In genomic region chr19:47043608-47044007, GRCm38 (mm10) we compare ENCODE assay signal across 12 mouse cellular contexts. TPM values are rescaled to one million over a fixed set of nuclear protein-coding genes. Genes with fewer than 3 reads are reported as not detected.
DNase-seq lines count a peak whose midpoint lies in the region; ATAC-seq and TF ChIP-seq lines count a peak whose summit lies in the region.
"Had no signal": no experiment of that assay in that cellular context is flagged by ENCODE, and none has a peak within 500 bp of the region (broad histone marks: within the 10 kb centered on the region; RNA-seq: fewer than 3 reads in every experiment).

No protein-coding gene starts in this region.

- H3K4me2 ChIP-seq in embryonic facial prominence, embryonic 14.5 days (ENCODE audit: low read depth, low read length): no peak overlapping the region
- H3K4me2 ChIP-seq: embryonic facial prominence, embryonic 12.5 days; heart, embryonic 13.5 days had no signal

- no peak overlapping the region for H3K27ac ChIP-seq in kidney, adult 2 months (ENCODE audit: insufficient read depth, low read depth, low read length)
- H3K27ac ChIP-seq in embryonic facial prominence, embryonic 14.5 days (replicated peaks; ENCODE audit: low read depth, low read length): no peak overlapping the region
- H3K27ac ChIP-seq: embryonic facial prominence, embryonic 12.5 days; heart, embryonic 13.5 days had no signal

- no peak overlapping the region for H3K9ac ChIP-seq in embryonic facial prominence, embryonic 14.5 days (ENCODE audit: low read depth, low read length)
- H3K9ac ChIP-seq: embryonic facial prominence, embryonic 12.5 days; heart, embryonic 13.5 days had no signal

- H3K36me3 ChIP-seq in kidney, adult 2 months (ENCODE audit: control insufficient read depth, insufficient read depth, low read length): no peaks in the 10 kb centered on the region; the same call in none of the 2 replicates
- H3K36me3 ChIP-seq in embryonic facial prominence, embryonic 14.5 days (ENCODE audit: control insufficient read depth, insufficient read depth, low read length): peaks cover 61% of the 10 kb centered on the region

- H3K9me3 ChIP-seq in embryonic facial prominence, embryonic 14.5 days (ENCODE audit: control insufficient read depth, low read length): no peaks in the 10 kb centered on the region
- H3K9me3 ChIP-seq: embryonic facial prominence, embryonic 12.5 days; heart, embryonic 13.5 days had no signal

- TF ChIP-seq CTCF in kidney, adult 2 months (conservative IDR thresholded peaks at IDR 0.05; ENCODE audit: insufficient read depth, insufficient read length, low read depth, low read length): no peak

- 86% methylated on average over 3 of the region's 3 CpGs for WGBS in kidney, adult 2 months
- 84% methylated on average over 3 of the region's 3 CpGs for WGBS in embryonic facial prominence, embryonic 14.5 days

- peak; percentile 13 for DNase-seq in kidney, adult 2 months
- DNase-seq in kidney, postnatal 14 days: no peak
- DNase-seq in 416B (ENCODE audit: low read depth): peak; percentile 51
- DNase-seq in CD4-positive helper T cell, adult 2 months (ENCODE audit: low read depth, low spot score): peak; percentile 41
- peak; percentile 27 for DNase-seq in embryonic facial prominence, embryonic 14.5 days (ENCODE audit: low spot score)
- no peak for DNase-seq in adrenal gland, postnatal 10 days
- DNase-seq in left cerebral cortex, adult 9 months (ENCODE audit: low spot score in 2 of 2): no peak
- DNase-seq: thymus, postnatal 14 days had no signal

- H3K27me3 ChIP-seq in kidney, adult 2 months (replicated peaks; ENCODE audit: control insufficient read depth, insufficient read depth, low read length): no peaks in the 10 kb centered on the region
- no peaks in the 10 kb centered on the region for H3K27me3 ChIP-seq in embryonic facial prominence, embryonic 14.5 days (replicated peaks; ENCODE audit: control insufficient read depth, insufficient read depth, low read length)
- H3K27me3 ChIP-seq: embryonic facial prominence, embryonic 12.5 days; heart, embryonic 13.5 days had no signal

- no peak for TF ChIP-seq POLR2A in kidney, adult 2 months (IDR thresholded peaks at IDR 0.05; ENCODE audit: low read depth, low read length)

- no peak for ATAC-seq in embryonic facial prominence, embryonic 14.5 days (ENCODE audit: low read depth)
- ATAC-seq: intestine, embryonic 16.5 days had no signal

- H3K4me1 ChIP-seq in kidney, adult 2 months (ENCODE audit: control insufficient read depth, insufficient read depth, low read length): no peaks in the 10 kb centered on the region
- H3K4me1 ChIP-seq in embryonic facial prominence, embryonic 14.5 days (ENCODE audit: control insufficient read depth, insufficient read depth, low read length): no peaks in the 10 kb centered on the region
- H3K4me1 ChIP-seq: embryonic facial prominence, embryonic 12.5 days; heart, embryonic 13.5 days had no signal

- no peak overlapping the region for H3K4me3 ChIP-seq in kidney, adult 2 months (ENCODE audit: insufficient read depth, low read depth, low read length)
- H3K4me3 ChIP-seq in embryonic facial prominence, embryonic 14.5 days (ENCODE audit: low read depth, low read length): no peak overlapping the region
- H3K4me3 ChIP-seq: embryonic facial prominence, embryonic 12.5 days; heart, embryonic 13.5 days had no signal

RNA-seq across cellular contexts. Expression of gene Pcgf6, which starts 7.1 kb away (rescaled TPM):
- 6.0 and 7.7 TPM in 2 replicates for polyA plus RNA-seq in kidney, adult 2 months (2012; rRNA removed)
- polyA plus RNA-seq in embryonic facial prominence, embryonic 14.5 days (2014; fragmentation: Nextera tagmentation; extraction: Ambion mirVana): 13.9 and 17.8 TPM in 2 replicates
- total RNA-seq in adrenal gland, postnatal 10 days (2021): 1 to 10 TPM; 8.6 to 8.9 TPM

RNA-seq across cellular contexts. Expression of gene Taf5, which starts 23.9 kb away (rescaled TPM):
- polyA plus RNA-seq in kidney, adult 2 months (2012; rRNA removed): 1.6 and 1.8 TPM in 2 replicates
- polyA plus RNA-seq in embryonic facial prominence, embryonic 14.5 days (2014; fragmentation: Nextera tagmentation; extraction: Ambion mirVana): 6.6 and 7.7 TPM in 2 replicates
- 1 to 10 TPM; 4.4 to 4.8 TPM for total RNA-seq in adrenal gland, postnatal 10 days (2021)

RNA-seq across cellular contexts. Expression of gene Nt5c2, which starts 28.7 kb away (rescaled TPM):
- 32.2 and 36.3 TPM in 2 replicates for polyA plus RNA-seq in kidney, adult 2 months (2012; rRNA removed)
- 65.6 and 66.3 TPM in 2 replicates for polyA plus RNA-seq in embryonic facial prominence, embryonic 14.5 days (2014; fragmentation: Nextera tagmentation; extraction: Ambion mirVana)
- total RNA-seq in adrenal gland, postnatal 10 days (2021): 10 to 100 TPM; 73.1 to 77.3 TPM

RNA-seq across cellular contexts. Expression of gene Ina, which starts 29.1 kb away (rescaled TPM):
- 0.11 and 0.31 TPM in 2 replicates for polyA plus RNA-seq in kidney, adult 2 months (2012; rRNA removed)
- polyA plus RNA-seq in embryonic facial prominence, embryonic 14.5 days (2014; fragmentation: Nextera tagmentation; extraction: Ambion mirVana): 17.6 and 17.9 TPM in 2 replicates
- 10 to 100 TPM in 1 of 2 experiments, 1 to 10 TPM in 1; 7.6 to 12.2 TPM for total RNA-seq in adrenal gland, postnatal 10 days (2021)
- total RNA-seq: megakaryocyte, adult 5-6 weeks had no signal

RNA-seq across cellular contexts. Expression of gene Usmg5, which starts 46.8 kb away (rescaled TPM):
- polyA plus RNA-seq in kidney, adult 2 months (2012; rRNA removed): 323 and 617 TPM in 2 replicates
- 1,191 and 1,453 TPM in 2 replicates for polyA plus RNA-seq in embryonic facial prominence, embryonic 14.5 days (2014; fragmentation: Nextera tagmentation; extraction: Ambion mirVana)
- total RNA-seq in adrenal gland, postnatal 10 days (2021): 1,000 to 10,000 TPM; 1,198 to 1,276 TPM

Comparison
In these comparisons a context has a peak if more than half of its experiments do, and no peak if none do; other contexts are left out.
1. DNase-seq: peak in kidney, adult 2 months (single experiment), 416B (single experiment), CD4-positive helper T cell, adult 2 months (single experiment) and embryonic facial prominence, embryonic 14.5 days (single experiment); none in kidney, postnatal 14 days (single experiment), adrenal gland, postnatal 10 days (single experiment) and left cerebral cortex, adult 9 months (0 of 2).